Mouse (Mus musculus): ENCODE measurements around the gene Serpina11. TPM values are rescaled to one million over a fixed set of nuclear protein-coding genes. Genes with fewer than 3 reads are reported as not detected.
"Not testable (repeated sequence)": the region's sequence is repeated elsewhere in the genome, so short reads cannot be mapped to it uniquely, and the experiment has no call there.

Gene Serpina11
- total RNA-seq, 2 experiments from 2014 or later = not detected

- intact Hi-C loops (cut with DNase I; ENCODE audit: low total_unique reads) = no loop called here
- DNase-seq = no peak
These were observed 11.9 kb downstream of the Serpina11 start for GRCm38 (mm10) chr12:103977846-103978245.

DNA sequence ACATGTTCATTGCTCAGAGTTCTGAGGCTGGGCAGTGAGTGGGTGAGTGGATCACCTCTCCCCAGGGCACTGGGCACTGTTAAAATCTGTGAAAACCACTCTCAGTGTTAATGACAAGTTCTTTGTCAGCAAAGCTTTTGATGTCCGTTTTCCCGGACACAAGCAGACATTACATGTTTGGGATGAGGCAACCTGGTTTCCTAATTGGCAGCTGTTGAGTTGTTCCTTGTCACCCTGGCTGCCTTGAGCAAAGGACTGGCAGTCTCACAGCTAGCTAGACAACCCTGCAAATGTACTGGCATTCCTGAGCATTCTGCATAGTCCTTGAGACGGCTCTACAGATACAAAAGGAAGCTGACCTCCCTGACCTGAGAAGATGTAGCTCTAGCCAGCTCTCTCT lies 12.7 kb downstream of the Serpina11 start:
- DNase-seq = no peak
- intact Hi-C loops (cut with DNase I; ENCODE audit: low total_unique reads) = no loop called here

DNA sequence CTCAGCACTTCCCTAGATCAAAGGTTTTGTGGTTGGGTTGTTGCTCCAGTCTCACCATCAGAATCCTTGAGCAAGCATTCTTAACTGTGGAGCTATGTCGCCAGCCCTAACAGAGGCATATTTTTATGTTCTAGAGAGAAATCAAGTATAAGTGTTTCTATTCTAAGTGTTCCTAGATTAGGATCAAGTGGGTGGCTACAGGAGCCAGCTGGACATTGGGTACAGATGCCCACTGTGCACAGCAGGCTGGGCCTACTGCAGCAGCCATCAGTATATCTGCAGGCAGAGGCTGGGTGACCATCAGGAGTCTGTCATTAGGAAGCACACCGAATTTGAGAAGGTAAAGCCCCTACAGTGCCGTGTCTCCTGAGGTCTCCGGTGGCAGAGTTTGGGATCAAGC lies 18.7 kb downstream of the Serpina11 start:
- no peak for DNase-seq

DNA sequence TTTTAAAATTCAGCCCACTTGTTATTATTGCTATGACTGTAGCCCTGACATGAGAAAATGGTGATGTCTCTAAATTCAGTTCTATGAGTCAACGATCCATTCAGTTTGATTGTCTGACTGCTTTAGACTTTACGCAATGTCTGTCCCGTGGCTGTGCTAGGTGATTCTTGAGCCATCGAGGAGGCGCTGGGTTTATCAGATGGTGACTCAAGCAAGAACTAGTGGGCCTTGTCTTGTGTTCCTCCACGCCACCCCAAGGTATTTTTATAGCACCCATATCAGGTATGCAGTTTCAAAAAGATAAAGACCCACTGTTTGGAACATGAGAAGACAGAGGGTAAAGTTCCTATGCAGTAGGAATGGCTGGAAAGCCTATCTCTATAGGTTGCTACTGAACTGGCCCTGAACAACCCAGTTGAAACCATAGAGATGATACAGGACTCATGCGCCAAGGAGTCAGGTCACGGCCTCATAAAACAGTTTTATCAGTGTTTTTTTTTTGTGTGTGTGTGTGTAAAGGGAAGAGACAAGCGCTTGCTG lies 20.1 kb downstream of the Serpina11 start:
- intact Hi-C loops (cut with DNase I; ENCODE audit: low total_unique reads) = no loop called here

More for the DNA sequence above, 18.7 kb downstream of the Serpina11 start:
- intact Hi-C loops (cut with DNase I; ENCODE audit: low total_unique reads) = no loop called here

GRCm38 (mm10) chr12:103966761-103967160 lies 23.0 kb downstream of the Serpina11 start:
- DNase-seq = no peak

More for the DNA sequence above, 20.1 kb downstream of the Serpina11 start:
- DNase-seq = no peak

GRCm38 (mm10) chr12:103963288-103963687 lies 26.5 kb downstream of the Serpina11 start:
- no peak for DNase-seq
- intact Hi-C loops (cut with DNase I; ENCODE audit: low total_unique reads) = no loop called here

More at GRCm38 (mm10) chr12:103966761-103967160, 23.0 kb downstream of the Serpina11 start:
- intact Hi-C loops (cut with DNase I; ENCODE audit: low total_unique reads) = no loop called here

DNA sequence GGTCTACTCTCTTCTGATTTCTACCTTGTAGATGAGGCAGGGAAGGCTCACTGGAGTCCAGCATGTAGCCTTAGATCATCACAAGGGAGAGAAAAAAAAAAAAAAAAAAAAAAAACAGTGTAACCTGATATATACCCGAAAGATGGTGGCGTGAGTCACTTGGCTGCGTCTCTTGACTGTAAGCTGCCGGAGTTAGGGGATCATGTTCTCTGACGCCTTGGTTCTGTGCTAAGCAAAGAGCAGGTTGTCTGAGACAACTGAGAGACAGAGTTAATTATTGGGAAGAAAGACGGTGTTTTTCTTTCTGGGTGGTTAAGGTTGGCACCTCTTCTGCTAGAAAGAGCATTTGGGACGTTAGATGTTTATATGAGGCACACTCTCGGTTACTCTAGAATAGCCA lies 26.9 kb downstream of the Serpina11 start:
- intact Hi-C loops (cut with DNase I; ENCODE audit: low total_unique reads) = no loop called here
- no peak for DNase-seq

GRCm38 (mm10) chr12:103962337-103962736 lies 27.4 kb downstream of the Serpina11 start:
- DNase-seq = no peak
- intact Hi-C loops (cut with DNase I; ENCODE audit: low total_unique reads) = no loop called here

- intact Hi-C loops (cut with DNase I; ENCODE audit: low total_unique reads) = no loop called here
- no peak for DNase-seq
These were observed 28.0 kb downstream of the Serpina11 start for GRCm38 (mm10) chr12:103961716-103962115.

DNA sequence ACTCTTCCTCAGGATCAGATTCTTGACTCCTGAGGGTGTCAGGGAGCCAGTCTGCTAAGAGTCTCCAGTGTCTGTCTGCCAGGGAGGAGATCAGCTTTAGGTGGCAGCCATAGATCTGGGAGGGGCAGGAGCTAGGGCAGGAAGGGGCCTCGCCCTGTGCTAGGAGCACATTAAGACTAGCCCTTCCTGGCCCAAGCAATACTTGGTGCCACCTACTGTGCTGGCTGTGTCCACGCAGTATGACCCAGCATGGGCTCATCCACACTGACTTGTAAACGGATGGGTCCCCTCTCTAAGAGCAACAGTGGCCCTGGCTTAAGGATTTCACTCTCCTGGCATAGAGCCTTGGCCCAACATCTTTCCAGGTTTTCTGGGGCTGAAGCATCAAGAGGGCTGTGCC lies 31.0 kb downstream of the Serpina11 start, which contains the start of gene Serpina1e:
Gene Serpina1e (minus strand): TSS at position 178 of the 400 bp plus-strand sequence.
- no peak for DNase-seq
- intact Hi-C loops (cut with DNase I; ENCODE audit: low total_unique reads) = no loop called here

GRCm38 (mm10) chr12:103956555-103956954 lies 33.2 kb downstream of the Serpina11 start:
- intact Hi-C loops (cut with DNase I; ENCODE audit: low total_unique reads) = not testable (repeated sequence)

GRCm38 (mm10) chr12:103952972-103953371 lies 36.8 kb downstream of the Serpina11 start:
- not testable (repeated sequence) for DNase-seq

More at GRCm38 (mm10) chr12:103956555-103956954, 33.2 kb downstream of the Serpina11 start:
- not testable (repeated sequence) for DNase-seq

GRCm38 (mm10) chr12:103946243-103946642 lies 43.5 kb downstream of the Serpina11 start:
- no peak for DNase-seq
- intact Hi-C loops (cut with DNase I; ENCODE audit: low total_unique reads) = no loop called here

More at GRCm38 (mm10) chr12:103952972-103953371, 36.8 kb downstream of the Serpina11 start:
- intact Hi-C loops (cut with DNase I; ENCODE audit: low total_unique reads) = not testable (repeated sequence)

Other genes with a start within 250 kb of the Serpina11 start
- not detected for gene Serpina1d, start 216.4 kb downstream of the Serpina11 start, total RNA-seq (2021)
- gene Serpina1b, start 159.6 kb downstream of the Serpina11 start, total RNA-seq (2021) = under 1 TPM; 0.29 to 0.53 TPM
- gene Serpina1a, start 126.4 kb downstream of the Serpina11 start, total RNA-seq (2021) = not detected
- gene Serpina1c, start 85.1 kb downstream of the Serpina11 start, total RNA-seq (2021) = not detected
- gene Serpina1e, start 31.0 kb downstream of the Serpina11 start, total RNA-seq (2021) = not detected
- not detected for gene Serpina9, start 23.8 kb upstream of the Serpina11 start, total RNA-seq (2021)
- gene Serpina12, start 54.5 kb upstream of the Serpina11 start, total RNA-seq (2021) = not detected
- not detected for gene Serpina5, start 111.2 kb upstream of the Serpina11 start, total RNA-seq (2021)
- gene Serpina3a, start 122.8 kb upstream of the Serpina11 start, total RNA-seq (2021) = not detected
- not detected for gene Serpina3b, start 138.0 kb upstream of the Serpina11 start, total RNA-seq (2021)
- gene Serpina3c, start 163.9 kb upstream of the Serpina11 start, total RNA-seq (2021) = 1 to 10 TPM; 1.2 TPM
- gene Serpina3f, start 224.6 kb upstream of the Serpina11 start, total RNA-seq (2021) = not detected
- not detected for gene Serpina3g, start 246.3 kb upstream of the Serpina11 start, total RNA-seq (2021)